Mouse (Mus musculus): ENCODE data around the gene Tmem176a.

DNA sequence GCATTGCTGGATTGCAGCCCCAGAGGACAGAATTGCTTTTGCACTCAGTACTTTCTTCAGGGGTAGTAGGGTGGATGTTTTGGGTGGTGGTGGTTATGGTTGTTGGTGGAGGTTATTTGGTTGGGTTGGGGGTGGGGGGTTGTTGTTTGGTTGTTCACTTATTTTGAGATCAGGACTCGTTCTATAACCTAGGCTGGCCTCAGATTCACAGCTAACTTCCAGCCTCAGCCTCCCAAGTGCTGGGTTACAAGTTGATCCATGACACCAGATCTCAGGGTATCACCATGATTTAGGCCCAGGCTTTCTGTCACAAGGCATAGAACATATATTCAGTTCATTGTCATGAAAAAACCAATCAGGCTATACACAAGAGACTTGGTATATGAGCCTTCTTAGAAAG, 20.1 kb downstream of the Tmem176a start:
- TF ChIP-seq POLR2A (IDR thresholded peaks at IDR 0.05; ENCODE audit: control insufficient read depth in 1 of 2, insufficient read depth in 1 of 2, low read depth in 1 of 2, low read length in 2 of 2, poor library complexity in 1 of 2) (no peak), USF2 (IDR thresholded peaks at IDR 0.05; ENCODE audit: borderline replicate concordance in 1 of 2, insufficient read depth in 1 of 2, low read depth in 1 of 2, low read length in 2 of 2) (no peak), EP300 (IDR thresholded peaks at IDR 0.05; ENCODE audit: low read depth in 1 of 2, low read length in 2 of 2) (no peak), CTCF (IDR thresholded peaks at IDR 0.05 in 2 of 3, conservative IDR thresholded peaks at IDR 0.05 in 1 of 3; ENCODE audit: control insufficient read depth in 1 of 3, insufficient read depth in 1 of 3, low read depth in 2 of 3, low read length in 3 of 3, poor library complexity in 1 of 3, severe bottlenecking in 1 of 3) (no peak), HCFC1 (IDR thresholded peaks at IDR 0.05; ENCODE audit: low read depth, low read length) (no peak), ELF1 (IDR thresholded peaks at IDR 0.05; ENCODE audit: low read depth, low read length) (no peak), POLR2AphosphoS2 (IDR thresholded peaks at IDR 0.05; ENCODE audit: low read length) (no peak), MYB (IDR thresholded peaks at IDR 0.05; ENCODE audit: low read depth, low read length) (no peak)

Data from MEL (cell line).